Mouse (Mus musculus) B cell, adult 2 months (primary cell): Measurements from ENCODE around the gene Angel2.

ENCODE experiments used
- DNase-seq, 2 experiments: peaks; one replicate each; pipeline ENCODE4 v3.0.0; 2022

Gene Angel2

GRCm38 (mm10) chr1:190930181-190930580, 5.3 kb downstream of the Angel2 start:
- no peak for DNase-seq

GRCm38 (mm10) chr1:190939803-190940202, 14.9 kb downstream of the Angel2 start:
- no peak for DNase-seq

- DNase-seq, result peak; percentile 66 to 67
Measured at GRCm38 (mm10) chr1:190944109-190944760, 19.3 kb downstream of the Angel2 start.

GRCm38 (mm10) chr1:190947986-190948385, 23.1 kb downstream of the Angel2 start:
- DNase-seq, result no peak

- no peak for DNase-seq
Measured at GRCm38 (mm10) chr1:190948439-190948838, 23.5 kb downstream of the Angel2 start.

GRCm38 (mm10) chr1:190948846-190949245, 23.9 kb downstream of the Angel2 start:
- no peak for DNase-seq

- DNase-seq, result no peak
Measured at GRCm38 (mm10) chr1:190951014-190951413, 26.1 kb downstream of the Angel2 start.

GRCm38 (mm10) chr1:190953009-190953408, 28.1 kb downstream of the Angel2 start:
- DNase-seq, result no peak

GRCm38 (mm10) chr1:190958821-190959220, 33.9 kb downstream of the Angel2 start:
- DNase-seq, result no peak

- DNase-seq, result no peak
Measured at GRCm38 (mm10) chr1:190962760-190963159, 37.8 kb downstream of the Angel2 start.

GRCm38 (mm10) chr1:190964992-190965780, 40.3 kb downstream of the Angel2 start:
- no peak for DNase-seq

- no peak for DNase-seq
Measured at GRCm38 (mm10) chr1:190968010-190968409, 43.1 kb downstream of the Angel2 start.

- no peak for DNase-seq
Measured at GRCm38 (mm10) chr1:190971708-190972610, 47.0 kb downstream of the Angel2 start.

GRCm38 (mm10) chr1:190972612-190973192, 47.8 kb downstream of the Angel2 start:
- no peak for DNase-seq

GRCm38 (mm10) chr1:190974191-190974590, 49.3 kb downstream of the Angel2 start:
- no peak for DNase-seq

GRCm38 (mm10) chr1:190974833-190975232, 49.9 kb downstream of the Angel2 start:
- DNase-seq, result no peak

- no peak for DNase-seq
Measured at GRCm38 (mm10) chr1:190976887-190977573, 52.1 kb downstream of the Angel2 start.

- DNase-seq, result peak in 1 of 2 experiments; percentile 9
Measured at GRCm38 (mm10) chr1:190978001-190978400, 53.1 kb downstream of the Angel2 start.

- peak; percentile 22 to 28 for DNase-seq
Measured at GRCm38 (mm10) chr1:190978511-190979073, 53.7 kb downstream of the Angel2 start.

- peak; percentile 52 to 54 for DNase-seq
Measured at GRCm38 (mm10) chr1:190979100-190979563, 54.2 kb downstream of the Angel2 start, which contains the start of gene Vash2. Gene Vash2, minus strand, starts transcription at chr1:190979296.

- no peak for DNase-seq
Measured at GRCm38 (mm10) chr1:190980470-190980869, 55.6 kb downstream of the Angel2 start.

- DNase-seq, result peak; percentile 17 to 22
Measured at GRCm38 (mm10) chr1:190981412-190981811, 56.5 kb downstream of the Angel2 start.
